Mouse (Mus musculus): ENCODE results near the gene Skap1. TPM values are rescaled to one million over a fixed set of nuclear protein-coding genes. Genes with fewer than 3 reads are reported as not detected.

Gene Skap1
- polyA plus RNA-seq, 1 experiment, result 4.9 TPM

GRCm38 (mm10) chr11:96761984-96762383 lies 297.6 kb downstream of the Skap1 start:
- TF ChIP-seq CTCF (IDR thresholded peaks at IDR 0.05; ENCODE audit: control insufficient read depth, insufficient read depth, low read length) (no peak), POLR2A (IDR thresholded peaks at IDR 0.05; ENCODE audit: borderline replicate concordance, control insufficient read depth, low read depth, low read length) (no peak)
- Histone ChIP-seq H3K27ac (ENCODE audit: control insufficient read depth, insufficient read depth, low read depth, low read length, poor library complexity) (no peak overlapping the region; the same call in 1 of the 2 replicates), H3K4me3 (replicated peaks; ENCODE audit: control insufficient read depth, low read depth, low read length) (no peak overlapping the region), H3K4me1 (ENCODE audit: control insufficient read depth, insufficient read depth, low read length) (peaks cover 3% of the 10 kb centered on the region; the same call in 1 of the 2 replicates)
- 60% methylated on average over 7 of the region's 7 CpGs for WGBS

- H3K4me1 ChIP-seq (ENCODE audit: control insufficient read depth, insufficient read depth, low read length), result peaks cover 3% of the 10 kb centered on the region; the same call in 1 of the 2 replicates
- peak overlapping the region; percentile 1; the same call in 1 of the 2 replicates for H3K27ac ChIP-seq (ENCODE audit: control insufficient read depth, insufficient read depth, low read depth, low read length, poor library complexity)
- TF ChIP-seq CTCF (IDR thresholded peaks at IDR 0.05; ENCODE audit: control insufficient read depth, insufficient read depth, low read length) (no peak), POLR2A (IDR thresholded peaks at IDR 0.05; ENCODE audit: borderline replicate concordance, control insufficient read depth, low read depth, low read length) (no peak)
- WGBS, result 73% methylated on average over 15 of the region's 15 CpGs
- H3K4me3 ChIP-seq (replicated peaks; ENCODE audit: control insufficient read depth, low read depth, low read length), result no peak overlapping the region
These were observed 298.5 kb downstream of the Skap1 start for GRCm38 (mm10) chr11:96762742-96763470.

- 80% methylated on average over 13 of the region's 13 CpGs for WGBS
- H3K27ac ChIP-seq (ENCODE audit: control insufficient read depth, insufficient read depth, low read depth, low read length, poor library complexity), result peak overlapping the region; percentile 66
- peaks cover 3% of the 10 kb centered on the region; the same call in 1 of the 2 replicates for H3K4me1 ChIP-seq (ENCODE audit: control insufficient read depth, insufficient read depth, low read length)
- TF ChIP-seq POLR2A (IDR thresholded peaks at IDR 0.05; ENCODE audit: borderline replicate concordance, control insufficient read depth, low read depth, low read length) (no peak), CTCF (IDR thresholded peaks at IDR 0.05; ENCODE audit: control insufficient read depth, insufficient read depth, low read length) (no peak)
- H3K4me3 ChIP-seq (replicated peaks; ENCODE audit: control insufficient read depth, low read depth, low read length), result no peak overlapping the region
These were observed 300.3 kb downstream of the Skap1 start for GRCm38 (mm10) chr11:96764511-96765350.

GRCm38 (mm10) chr11:96765645-96766044 lies 301.3 kb downstream of the Skap1 start:
- H3K4me1 ChIP-seq (ENCODE audit: control insufficient read depth, insufficient read depth, low read length), result peaks cover 3% of the 10 kb centered on the region; the same call in 1 of the 2 replicates
- peak overlapping the region; percentile 59; the same call in 1 of the 2 replicates for H3K27ac ChIP-seq (ENCODE audit: control insufficient read depth, insufficient read depth, low read depth, low read length, poor library complexity)
- no peak for TF ChIP-seq CTCF (IDR thresholded peaks at IDR 0.05; ENCODE audit: control insufficient read depth, insufficient read depth, low read length)
- TF ChIP-seq POLR2A (IDR thresholded peaks at IDR 0.05; ENCODE audit: borderline replicate concordance, control insufficient read depth, low read depth, low read length), result no peak
- no peak overlapping the region for H3K4me3 ChIP-seq (replicated peaks; ENCODE audit: control insufficient read depth, low read depth, low read length)
- WGBS, result 2% methylated on average over 7 of the region's 7 CpGs

GRCm38 (mm10) chr11:96766555-96766954 lies 302.2 kb downstream of the Skap1 start:
- TF ChIP-seq CTCF (IDR thresholded peaks at IDR 0.05; ENCODE audit: control insufficient read depth, insufficient read depth, low read length) (no peak), POLR2A (IDR thresholded peaks at IDR 0.05; ENCODE audit: borderline replicate concordance, control insufficient read depth, low read depth, low read length) (no peak)
- Histone ChIP-seq H3K4me1 (ENCODE audit: control insufficient read depth, insufficient read depth, low read length) (peaks cover 3% of the 10 kb centered on the region; the same call in 1 of the 2 replicates), H3K27ac (ENCODE audit: control insufficient read depth, insufficient read depth, low read depth, low read length, poor library complexity) (no peak overlapping the region; the same call in 1 of the 2 replicates), H3K4me3 (replicated peaks; ENCODE audit: control insufficient read depth, low read depth, low read length) (no peak overlapping the region)
- 81% methylated on average over 12 of the region's 12 CpGs for WGBS

- Histone ChIP-seq H3K4me3 (replicated peaks; ENCODE audit: control insufficient read depth, low read depth, low read length) (no peak overlapping the region), H3K4me1 (ENCODE audit: control insufficient read depth, insufficient read depth, low read length) (peaks cover 3% of the 10 kb centered on the region; the same call in 1 of the 2 replicates), H3K27ac (ENCODE audit: control insufficient read depth, insufficient read depth, low read depth, low read length, poor library complexity) (no peak overlapping the region)
- 80% methylated on average over 7 of the region's 7 CpGs for WGBS
- TF ChIP-seq CTCF (IDR thresholded peaks at IDR 0.05; ENCODE audit: control insufficient read depth, insufficient read depth, low read length) (no peak), POLR2A (IDR thresholded peaks at IDR 0.05; ENCODE audit: borderline replicate concordance, control insufficient read depth, low read depth, low read length) (no peak)
These were observed 302.7 kb downstream of the Skap1 start for GRCm38 (mm10) chr11:96767096-96767495.

GRCm38 (mm10) chr11:96768240-96768639 lies 303.8 kb downstream of the Skap1 start:
- Histone ChIP-seq H3K27ac (ENCODE audit: control insufficient read depth, insufficient read depth, low read depth, low read length, poor library complexity) (no peak overlapping the region), H3K4me1 (ENCODE audit: control insufficient read depth, insufficient read depth, low read length) (peaks cover 3% of the 10 kb centered on the region; the same call in 1 of the 2 replicates), H3K4me3 (replicated peaks; ENCODE audit: control insufficient read depth, low read depth, low read length) (no peak overlapping the region)
- 81% methylated on average over 9 of the region's 9 CpGs for WGBS
- no peak for TF ChIP-seq CTCF (IDR thresholded peaks at IDR 0.05; ENCODE audit: control insufficient read depth, insufficient read depth, low read length)
- TF ChIP-seq POLR2A (IDR thresholded peaks at IDR 0.05; ENCODE audit: borderline replicate concordance, control insufficient read depth, low read depth, low read length), result no peak
